Mouse (Mus musculus) heart, postnatal 36 days (tissue): ENCODE results near the gene Socs7. TPM values are rescaled to one million over a fixed set of nuclear protein-coding genes. Genes with fewer than 3 reads are reported as not detected.
"Not testable (repeated sequence)": the region's sequence is repeated elsewhere in the genome, so short reads cannot be mapped to it uniquely, and the experiment has no call there.

Experiments used
- DNase-seq, 2 experiments: peaks; one replicate each; pipeline ENCODE4 v3.0.0; 2021 to 2022
- intact Hi-C: fragments of 180-260 bp; cut with DNase I; formaldehyde crosslinking; loops from one replicate; pipeline ENCODE4 v1.15.1; 2025
- total RNA-seq, 2 experiments: library from RNA; stranded (reverse); gene quantifications; 2 replicates each; pipeline ENCODE4 v1.2.3; 2021

Socs7 gene
- 10 to 100 TPM; 18.3 to 19.6 TPM for total RNA-seq

DNA sequence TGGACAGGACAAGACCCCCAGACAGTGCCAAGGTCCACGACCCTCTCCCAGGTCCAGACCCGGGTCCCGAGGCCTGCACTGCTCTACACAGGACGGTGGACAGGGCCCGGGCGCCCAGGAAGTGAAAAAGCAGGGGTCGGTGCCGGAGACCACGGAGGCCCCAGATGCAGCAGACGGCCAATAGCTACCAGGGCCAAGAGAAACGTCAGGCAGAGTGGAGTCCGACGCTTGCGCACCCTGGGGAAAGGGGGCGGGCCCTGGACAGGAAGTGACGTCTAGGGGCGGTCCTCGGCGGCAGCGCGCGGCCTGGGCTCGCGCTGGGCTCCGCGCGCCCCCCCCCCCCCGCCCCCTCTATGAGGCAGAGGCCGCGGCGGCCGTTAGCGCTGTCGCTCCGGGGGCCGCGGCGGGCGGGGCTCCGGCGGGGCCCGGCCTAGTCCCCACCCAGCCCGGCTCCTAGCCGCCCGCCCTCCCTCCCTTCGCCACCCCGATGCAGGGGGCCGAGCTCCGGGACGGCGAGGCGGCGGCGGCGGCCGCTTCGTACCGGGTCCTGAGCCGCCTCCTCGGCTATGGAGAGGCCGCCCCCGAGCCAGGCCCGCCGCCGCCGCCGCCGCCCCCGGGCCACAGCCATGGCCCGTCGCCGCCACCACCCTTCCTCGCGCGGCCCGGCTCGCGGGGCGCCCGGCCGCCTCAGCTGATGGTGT, at the start of gene Socs7:
Gene Socs7, plus strand, starts transcription at position 604 of the 701 bp plus-strand sequence.
- intact Hi-C loops = loop anchor here (2.0 kb wide), 1 partner anchor 107 kb away; no protein-coding TSS in a partner anchor
- DNase-seq = peak; percentile 97

DNA sequence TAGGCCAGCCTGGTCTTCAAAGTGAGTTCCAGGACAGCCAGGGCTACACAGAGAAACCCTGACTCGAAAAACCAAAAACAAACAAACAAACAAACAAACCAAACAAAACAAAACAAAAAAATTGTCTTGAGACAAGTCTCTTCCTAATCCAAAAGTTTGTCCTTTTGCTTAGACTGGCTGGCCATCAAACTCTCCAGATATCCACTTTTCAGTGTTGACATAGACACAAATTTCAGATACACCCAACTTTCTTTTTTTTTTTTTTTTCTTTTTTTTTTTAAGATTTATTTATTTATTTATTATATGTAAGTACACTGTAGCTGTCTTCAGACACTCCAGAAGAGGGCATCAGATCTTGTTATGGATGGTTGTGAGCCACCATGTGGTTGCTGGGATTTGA, 49.5 kb upstream of the Socs7 start:
- intact Hi-C loops = loop anchor here (5.0 kb wide), 1 partner anchor 111 kb away; no protein-coding TSS in a partner anchor
- not testable (repeated sequence) for DNase-seq

DNA sequence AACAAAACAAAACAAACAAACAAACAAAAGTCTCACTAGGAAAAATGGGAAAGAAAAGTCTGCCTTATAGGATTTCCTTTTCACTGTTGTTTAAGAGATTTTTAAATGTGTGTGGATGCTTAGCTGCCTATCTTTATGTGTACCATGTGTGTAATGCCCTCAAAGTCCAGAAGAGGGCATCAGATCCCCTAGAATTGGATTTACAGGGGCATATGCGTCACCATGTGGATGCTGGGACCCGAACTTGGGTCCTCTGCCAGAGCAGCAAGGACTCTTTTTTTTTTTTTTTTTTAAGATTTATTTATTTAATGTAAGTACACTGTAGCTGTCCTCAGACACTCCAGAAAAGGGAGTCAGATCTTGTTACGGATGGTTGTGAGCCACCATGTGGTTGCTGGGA, 48.2 kb upstream of the Socs7 start:
- intact Hi-C loops = loop anchor here (5.0 kb wide), 1 partner anchor 112 kb away; no protein-coding TSS in a partner anchor
- no peak for DNase-seq

DNA sequence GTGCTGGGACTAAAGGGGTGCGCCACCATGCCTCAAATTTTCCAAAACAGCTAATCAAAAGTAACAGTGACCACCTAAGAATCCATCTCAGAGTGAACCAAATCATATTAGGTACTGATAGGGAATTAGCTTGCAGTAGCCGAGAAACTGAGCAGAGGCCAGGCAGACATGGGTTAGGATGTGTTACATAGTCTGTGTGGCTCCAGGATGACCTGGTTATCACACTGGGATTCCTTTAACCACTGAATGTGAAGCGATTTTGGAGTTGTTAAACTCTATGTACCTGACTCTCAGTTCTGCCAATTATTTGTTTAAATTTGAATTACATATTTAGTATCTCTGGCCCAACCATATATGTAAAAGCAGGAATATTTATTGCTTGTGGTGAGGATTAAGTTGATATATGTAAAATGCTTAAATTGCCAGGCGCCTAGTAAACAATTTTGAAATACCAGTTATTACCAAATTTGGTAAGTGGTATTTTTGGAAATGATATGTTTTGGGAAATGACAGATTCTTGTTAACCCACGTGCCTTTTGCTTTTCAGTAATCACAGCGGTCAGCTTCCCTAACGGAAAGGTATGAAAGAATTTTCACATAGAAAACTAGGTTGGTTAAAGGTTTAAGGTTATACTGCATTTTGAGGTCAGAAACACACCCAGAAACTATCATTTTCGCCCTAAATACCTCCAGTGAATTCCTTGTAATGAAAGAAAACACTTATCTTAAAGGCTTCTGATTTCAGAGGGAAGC, 47.4 kb upstream of the Socs7 start:
- intact Hi-C loops = loop anchor here (1.0 to 5.0 kb wide), 2 partner anchors 35 to 113 kb away; partner anchors contain the start of gene Npepps
- no peak for DNase-seq

DNA sequence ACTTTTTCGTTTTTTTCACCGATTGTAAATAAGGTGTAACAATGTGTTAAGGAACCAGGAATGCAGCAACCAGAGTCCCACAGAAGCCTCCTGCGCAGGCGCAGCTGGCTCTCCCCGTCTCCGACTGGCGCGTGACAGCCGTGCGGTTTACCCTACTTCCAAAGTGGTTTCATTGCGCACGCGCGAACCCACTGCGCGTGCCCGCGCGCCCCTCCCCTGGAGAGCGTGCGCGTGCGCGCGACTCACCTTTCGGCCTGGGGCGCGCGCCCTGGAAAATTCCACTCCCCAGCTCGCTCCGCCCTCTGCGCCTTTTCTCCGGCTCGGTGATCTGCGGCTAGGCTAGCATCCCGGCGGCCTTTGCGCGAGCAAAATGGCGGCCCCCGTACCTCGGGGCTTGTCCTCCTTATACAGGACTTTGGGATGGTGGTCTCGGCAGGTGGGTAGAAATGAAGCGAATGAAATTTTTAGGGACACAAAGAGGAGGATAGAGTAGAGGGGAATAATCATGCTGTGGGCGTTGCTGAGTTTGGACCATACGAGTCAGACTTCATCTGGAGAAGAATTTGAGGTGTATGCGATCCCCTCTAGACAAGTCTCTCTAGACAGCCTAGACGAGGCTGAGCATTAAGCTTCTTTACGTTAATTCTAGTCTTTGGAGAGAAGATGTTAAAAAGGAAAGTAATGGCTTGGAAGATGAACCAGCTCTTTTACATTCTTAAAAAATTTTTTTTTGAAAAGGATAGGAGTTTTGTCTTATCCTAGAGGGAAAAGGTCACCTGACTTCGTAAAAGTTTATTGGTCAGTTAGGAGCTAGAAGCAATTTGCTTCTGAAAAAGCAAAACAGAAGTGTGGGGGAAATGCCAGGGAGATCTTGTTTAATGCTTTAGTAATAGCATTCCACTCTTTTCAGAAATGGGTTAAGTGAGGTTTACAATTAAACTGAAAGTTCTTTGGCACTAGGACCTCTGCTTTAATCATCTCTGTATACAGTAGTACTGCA, 46.5 kb upstream of the Socs7 start, which contains the start of gene Mrpl45:
Gene Mrpl45, plus strand, starts transcription at position 213 of the 1,000 bp plus-strand sequence.
- DNase-seq = peak; percentile 98 to 99
- intact Hi-C loops = loop anchor here (1.0 kb wide), 1 partner anchor 36 kb away; the partner anchor contains the start of gene Npepps

DNA sequence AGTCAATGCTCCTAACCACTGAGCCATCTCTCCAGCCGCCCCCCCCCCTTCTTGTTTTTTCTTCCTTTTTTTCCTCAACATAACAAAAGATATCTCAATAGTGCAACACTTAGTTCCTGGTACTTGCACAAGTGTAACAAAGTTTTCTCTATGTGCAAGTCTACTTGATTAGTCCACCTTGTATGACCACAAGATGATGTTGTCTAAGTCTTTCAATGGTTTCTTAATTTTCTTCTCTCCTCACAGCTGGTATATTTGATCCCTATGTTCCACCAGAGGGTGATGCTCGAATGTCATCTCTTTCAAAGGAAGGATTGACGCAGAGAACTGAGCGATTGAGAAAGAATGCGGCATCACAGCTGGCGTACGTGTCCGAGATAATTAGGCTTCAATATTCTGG, 41.2 kb upstream of the Socs7 start:
- no peak for DNase-seq
- intact Hi-C loops = no loop called here

DNA sequence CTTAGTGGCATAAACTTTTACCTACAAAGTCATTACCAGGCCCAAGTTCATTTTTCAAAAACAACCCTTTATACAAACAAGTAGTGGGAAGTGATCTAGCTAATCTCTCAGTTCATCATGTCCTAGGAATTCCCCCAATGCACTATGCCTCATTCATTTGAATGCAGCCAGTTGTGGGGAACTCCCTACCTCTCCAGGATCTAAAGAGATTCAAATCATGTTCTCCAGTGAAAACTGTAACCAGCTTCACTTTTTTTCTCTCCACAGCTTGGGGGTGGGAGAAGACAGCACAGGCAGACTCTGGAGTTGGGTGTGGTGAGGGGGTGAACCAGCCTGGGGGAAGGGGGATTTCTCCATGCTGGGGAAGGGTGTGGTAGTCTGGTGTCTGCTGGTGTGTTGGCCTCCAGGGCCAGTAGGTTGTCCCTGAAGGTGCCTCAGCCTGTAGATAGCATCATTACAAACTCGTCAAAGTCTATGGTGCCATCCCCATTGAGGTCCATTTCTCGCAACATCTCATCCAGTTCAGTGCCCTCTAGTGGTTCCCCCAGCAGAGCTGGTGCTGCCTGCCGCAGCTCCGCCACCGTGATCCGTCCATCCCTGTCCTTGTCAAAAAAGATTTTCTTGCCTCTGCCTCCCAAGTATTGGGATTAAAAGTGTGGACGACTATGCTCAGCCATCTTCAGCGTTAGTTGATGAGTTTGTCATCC, 40.3 kb upstream of the Socs7 start:
- DNase-seq, intact Hi-C loops: not testable (repeated sequence)

DNA sequence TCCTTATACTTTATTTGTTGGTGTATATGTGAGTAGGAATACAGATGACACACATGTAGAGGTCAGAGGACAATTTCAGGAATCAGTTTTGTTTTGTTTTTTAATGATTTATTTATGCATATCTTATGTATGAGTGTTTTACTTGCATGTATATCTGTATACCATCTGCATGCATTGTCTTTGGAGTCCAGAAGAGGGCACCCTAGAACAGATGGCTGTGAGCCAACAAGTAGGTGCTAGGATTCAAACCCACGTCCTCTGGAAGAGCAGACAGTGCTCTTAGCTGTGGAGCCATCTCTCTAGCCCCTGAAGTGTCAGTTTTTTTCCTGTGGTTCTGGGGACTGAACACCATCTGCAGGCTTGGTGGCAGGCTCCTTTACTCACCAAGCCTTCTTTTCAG, 37.1 kb upstream of the Socs7 start:
- intact Hi-C loops = no loop called here

DNA sequence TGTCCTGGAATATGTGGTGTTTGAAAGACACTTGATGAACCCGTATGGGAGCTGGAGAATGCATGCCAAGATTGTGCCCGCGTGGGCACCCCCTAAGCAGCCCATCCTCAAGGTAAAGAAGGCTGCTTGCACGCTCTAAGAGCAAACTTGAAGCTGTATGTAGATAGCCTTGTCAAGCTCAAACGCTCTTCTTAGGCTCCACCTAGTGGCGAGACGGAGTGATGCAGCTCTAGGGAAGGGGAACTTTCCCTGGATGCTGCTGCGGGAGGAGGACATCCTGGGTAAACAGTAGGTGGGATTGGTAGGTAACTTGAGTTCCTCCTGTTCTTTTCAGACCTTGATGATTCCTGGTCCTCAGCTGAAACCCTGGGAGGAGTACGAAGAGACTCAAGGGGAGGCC, 34.2 kb upstream of the Socs7 start:
- intact Hi-C loops = loop anchor here (2.0 kb wide), 1 partner anchor 129 kb away; no protein-coding TSS in a partner anchor
- peak; percentile 65 to 78 for DNase-seq

More for the DNA sequence above, 37.1 kb upstream of the Socs7 start:
- no peak for DNase-seq

DNA sequence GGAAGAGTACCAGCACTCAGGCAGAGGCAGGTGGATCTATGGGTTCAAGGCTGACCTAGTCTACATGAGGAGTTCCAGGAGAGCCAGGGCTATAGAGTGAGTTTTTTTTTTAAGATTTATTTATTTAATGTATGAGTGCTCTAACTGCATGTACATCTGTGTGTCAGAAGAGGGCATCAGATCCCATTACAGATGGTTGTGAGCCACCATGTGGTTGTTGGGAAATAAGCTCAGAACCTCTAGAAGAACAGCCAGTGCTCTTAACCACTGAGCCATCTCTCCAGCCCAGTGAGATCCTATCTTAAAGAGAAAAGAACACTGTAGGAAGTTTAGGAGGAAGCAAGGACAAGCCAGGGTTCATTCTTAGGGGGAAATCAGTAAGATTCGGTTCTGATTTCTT, 32.0 kb upstream of the Socs7 start:
- intact Hi-C loops = no loop called here
- DNase-seq = no peak

DNA sequence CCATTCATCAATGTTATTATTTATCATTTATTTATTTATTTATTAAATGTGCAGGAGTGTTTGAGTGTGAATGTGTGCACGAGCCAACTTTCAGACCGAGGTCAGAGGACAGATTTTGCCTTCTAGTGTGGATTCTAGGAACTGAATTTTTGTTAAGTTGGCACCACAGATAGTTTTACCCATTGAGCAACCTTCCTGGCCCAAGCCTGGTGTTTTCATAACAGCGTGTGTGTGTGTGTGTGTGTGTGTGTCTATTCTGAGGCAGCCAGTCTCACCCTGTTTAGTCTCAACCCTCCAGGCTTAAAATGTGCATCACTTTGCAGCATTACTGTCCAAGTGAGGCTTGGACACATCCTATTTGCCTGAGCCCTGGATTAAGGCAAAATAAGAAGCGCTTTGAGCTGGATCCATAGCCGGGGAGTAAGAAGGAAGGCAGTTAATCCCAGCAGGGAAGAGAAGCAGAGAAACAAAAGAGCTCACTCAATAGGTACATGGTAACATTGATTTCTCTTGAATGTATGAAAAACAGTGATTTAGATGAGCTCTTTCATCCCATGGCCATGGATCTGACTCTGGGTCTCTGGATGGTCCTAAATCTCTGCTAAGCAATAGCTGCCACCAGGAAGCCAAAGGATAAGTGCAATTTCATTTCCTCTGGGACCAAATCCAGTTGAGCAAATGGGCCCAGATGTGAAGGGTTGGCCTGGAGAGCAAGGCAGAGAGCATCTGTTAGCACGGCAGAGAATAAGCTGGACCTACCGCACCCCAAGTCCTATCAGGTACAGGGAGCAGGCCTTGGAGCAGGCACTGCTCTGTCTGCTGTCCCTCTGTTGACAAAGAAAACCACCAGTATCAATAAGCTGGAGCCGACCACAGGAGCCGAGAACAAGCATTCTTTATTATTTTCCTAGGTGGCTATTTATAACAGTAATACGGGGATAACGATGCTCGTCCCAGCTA, 30.8 kb upstream of the Socs7 start:
- no peak for DNase-seq

DNA sequence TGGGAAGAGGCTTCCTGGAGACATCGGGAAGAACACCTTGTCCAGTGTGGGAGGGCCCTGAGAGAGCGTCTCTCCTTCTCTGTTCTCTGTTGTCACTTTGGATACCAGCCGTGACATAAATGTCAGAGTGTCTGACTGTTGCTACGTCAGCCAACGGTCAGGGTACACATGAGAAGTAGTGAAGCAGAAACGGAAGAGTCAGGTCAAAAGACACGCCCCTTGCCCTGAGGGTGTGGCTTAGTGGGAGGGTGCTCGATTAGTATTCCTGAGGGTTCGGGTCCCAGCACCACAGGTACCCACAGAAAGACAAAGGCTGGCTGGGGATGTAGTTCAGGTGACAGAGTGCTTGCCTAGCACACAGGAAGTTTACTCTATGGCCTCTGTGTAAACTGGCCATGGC, 29.3 kb upstream of the Socs7 start:
- no peak for DNase-seq
- intact Hi-C loops = no loop called here

More for the DNA sequence above, 30.8 kb upstream of the Socs7 start:
- intact Hi-C loops = no loop called here

DNA sequence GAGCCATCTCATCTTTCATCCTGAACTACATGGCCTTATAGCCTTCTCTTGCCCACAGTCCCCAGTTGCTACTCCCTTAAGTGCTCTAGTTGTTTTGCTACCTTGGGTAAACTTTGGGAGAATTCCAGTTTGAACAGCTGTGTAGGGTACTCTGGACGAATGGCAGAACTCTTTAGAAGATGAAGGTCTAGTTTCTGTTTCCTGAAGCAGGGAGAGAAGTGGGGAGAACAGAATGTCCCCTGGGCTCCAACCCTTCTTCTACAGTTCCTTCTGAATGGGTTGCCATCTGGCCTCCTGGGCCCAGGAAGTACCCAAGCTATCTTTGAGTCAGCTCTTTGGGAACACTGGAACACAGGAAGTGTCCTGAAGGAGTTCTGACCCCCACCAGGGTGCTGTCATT, 28.5 kb upstream of the Socs7 start:
- intact Hi-C loops = no loop called here

DNA sequence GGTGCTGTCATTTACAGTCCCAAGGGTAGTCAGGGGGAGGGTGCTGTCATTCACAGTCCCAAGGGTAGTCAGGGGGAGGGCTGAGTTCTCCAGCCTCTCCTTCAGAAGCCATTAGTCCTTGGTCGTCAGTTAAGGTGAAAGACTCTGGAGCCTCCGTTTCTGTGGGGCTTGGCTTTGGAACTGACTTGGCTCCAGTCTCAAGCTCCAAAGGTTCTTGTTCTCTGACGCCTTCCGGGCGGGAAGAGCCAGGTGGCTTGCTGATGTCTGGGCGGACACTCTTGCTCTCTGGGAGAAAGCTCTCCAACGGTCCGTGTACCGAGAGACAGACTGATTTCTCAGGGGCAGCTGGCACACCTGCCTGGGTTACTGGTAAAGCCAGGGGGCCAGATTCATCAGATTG, 28.0 kb upstream of the Socs7 start:
- intact Hi-C loops = no loop called here
- DNase-seq = no peak

More for the DNA sequence above, 28.5 kb upstream of the Socs7 start:
- no peak for DNase-seq

DNA sequence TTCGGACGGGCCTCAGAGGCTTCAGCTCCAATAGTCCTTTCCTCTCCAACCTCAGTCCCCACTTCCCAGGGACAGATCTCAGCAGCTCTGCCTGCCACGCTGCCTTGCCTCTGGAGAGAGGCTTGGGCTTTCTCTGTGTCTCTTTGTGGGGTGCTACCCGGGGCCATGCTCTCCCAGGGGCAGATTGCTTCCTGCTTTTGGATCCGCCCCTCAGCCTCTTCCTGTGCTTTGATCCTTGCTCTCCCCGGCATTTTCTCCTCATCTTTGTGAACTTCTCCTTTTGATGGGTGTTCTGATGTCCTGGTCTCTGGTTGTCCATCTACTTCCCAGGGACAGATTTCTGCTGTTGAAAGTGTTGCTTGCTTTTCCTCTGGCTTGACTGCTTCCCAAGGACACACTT, 26.1 kb upstream of the Socs7 start:
- intact Hi-C loops = no loop called here
- DNase-seq = no peak

DNA sequence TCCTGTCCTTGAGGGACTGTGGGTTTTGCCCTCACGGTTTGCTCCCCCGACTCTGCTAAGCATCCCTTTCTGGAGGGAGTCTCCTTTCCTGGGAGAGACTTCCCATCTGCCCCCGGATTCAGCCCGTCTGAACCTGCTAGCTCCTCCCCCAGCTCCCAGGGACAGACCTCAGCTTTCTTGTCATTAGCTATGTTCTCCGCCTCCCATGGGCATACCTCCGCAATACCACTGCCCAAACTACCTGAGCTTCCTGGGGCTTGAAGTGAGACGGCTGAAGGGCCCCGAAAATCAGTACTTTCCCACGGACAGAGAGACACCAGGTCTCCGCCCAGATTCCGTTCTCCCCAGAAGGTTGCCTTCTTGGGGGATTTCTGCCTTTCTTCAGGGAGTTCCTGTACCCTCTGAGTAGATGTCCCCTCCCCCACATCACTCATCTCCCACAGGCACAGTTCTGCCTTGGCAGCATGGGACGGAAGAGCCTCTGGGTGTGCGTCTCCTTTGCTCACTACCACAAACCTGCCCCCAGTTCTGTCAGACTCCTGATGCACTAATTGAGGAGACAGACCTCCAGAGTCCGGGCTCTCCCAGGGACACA, 25.5 kb upstream of the Socs7 start:
- no peak for DNase-seq
- intact Hi-C loops = no loop called here

DNA sequence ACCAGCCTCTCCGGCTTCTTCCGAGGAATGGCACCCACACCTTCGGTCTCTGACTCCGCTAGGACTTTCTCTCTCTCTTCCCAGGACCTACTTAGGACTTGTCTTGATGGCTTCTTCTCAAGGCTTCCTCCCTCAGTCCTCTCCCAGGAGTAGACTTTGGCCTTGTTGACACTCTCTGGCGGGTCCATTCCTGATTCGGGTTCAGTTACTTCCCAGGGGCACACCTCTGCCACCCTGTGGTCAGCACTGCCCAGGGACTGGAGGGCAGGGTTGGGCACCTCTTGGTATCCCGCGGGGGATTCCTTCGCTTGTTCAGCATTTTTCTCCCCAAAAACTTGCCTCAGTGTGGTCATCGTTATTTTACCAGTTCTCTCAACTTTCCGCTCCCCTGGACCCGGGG, 25.0 kb upstream of the Socs7 start:
- no peak for DNase-seq
- intact Hi-C loops = no loop called here

DNA sequence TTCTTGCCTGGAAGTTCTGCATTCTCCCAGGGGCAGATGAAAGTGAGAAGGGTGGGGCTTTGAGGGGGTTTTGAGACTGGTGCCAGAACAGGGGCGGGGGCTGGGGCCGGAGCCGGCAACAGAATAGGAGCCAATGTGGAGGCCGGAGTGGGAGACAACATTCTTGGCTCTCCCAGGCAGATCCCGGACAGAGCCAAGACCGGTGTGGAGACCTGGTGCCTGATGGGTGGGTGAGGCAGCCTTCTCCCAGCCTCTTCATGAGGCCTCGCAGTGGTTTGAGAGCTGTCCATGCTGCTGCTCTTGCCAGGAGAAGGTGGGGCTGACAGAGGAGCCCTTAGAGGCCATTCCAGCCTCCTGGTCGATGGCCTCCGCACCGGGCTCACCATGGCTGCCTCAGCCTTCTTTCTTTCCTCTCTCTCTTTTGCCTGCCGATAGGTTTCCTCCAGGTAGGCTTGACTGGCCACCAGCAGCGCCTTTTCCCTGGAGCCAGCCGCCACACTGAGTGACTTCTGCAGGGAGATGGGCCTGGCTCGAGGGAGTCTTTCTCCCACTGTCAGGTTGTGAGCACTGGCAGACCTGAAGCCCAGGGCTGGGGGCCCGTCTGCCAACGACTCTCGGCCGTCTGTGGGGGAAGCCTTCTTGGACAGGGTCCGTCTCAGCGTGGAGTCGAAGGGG, 23.9 kb upstream of the Socs7 start:
- DNase-seq = no peak
- intact Hi-C loops = no loop called here
